Mouse (Mus musculus) retina, adult 2 months (tissue): ENCODE data around the gene Dchs1.

Experiments
- DNase-seq: peaks from one replicate; pipeline ENCODE4 v3.0.0-alpha.2; 2012; ENCODE audit warnings: low read depth, low spot score

The Dchs1 gene

DNA sequence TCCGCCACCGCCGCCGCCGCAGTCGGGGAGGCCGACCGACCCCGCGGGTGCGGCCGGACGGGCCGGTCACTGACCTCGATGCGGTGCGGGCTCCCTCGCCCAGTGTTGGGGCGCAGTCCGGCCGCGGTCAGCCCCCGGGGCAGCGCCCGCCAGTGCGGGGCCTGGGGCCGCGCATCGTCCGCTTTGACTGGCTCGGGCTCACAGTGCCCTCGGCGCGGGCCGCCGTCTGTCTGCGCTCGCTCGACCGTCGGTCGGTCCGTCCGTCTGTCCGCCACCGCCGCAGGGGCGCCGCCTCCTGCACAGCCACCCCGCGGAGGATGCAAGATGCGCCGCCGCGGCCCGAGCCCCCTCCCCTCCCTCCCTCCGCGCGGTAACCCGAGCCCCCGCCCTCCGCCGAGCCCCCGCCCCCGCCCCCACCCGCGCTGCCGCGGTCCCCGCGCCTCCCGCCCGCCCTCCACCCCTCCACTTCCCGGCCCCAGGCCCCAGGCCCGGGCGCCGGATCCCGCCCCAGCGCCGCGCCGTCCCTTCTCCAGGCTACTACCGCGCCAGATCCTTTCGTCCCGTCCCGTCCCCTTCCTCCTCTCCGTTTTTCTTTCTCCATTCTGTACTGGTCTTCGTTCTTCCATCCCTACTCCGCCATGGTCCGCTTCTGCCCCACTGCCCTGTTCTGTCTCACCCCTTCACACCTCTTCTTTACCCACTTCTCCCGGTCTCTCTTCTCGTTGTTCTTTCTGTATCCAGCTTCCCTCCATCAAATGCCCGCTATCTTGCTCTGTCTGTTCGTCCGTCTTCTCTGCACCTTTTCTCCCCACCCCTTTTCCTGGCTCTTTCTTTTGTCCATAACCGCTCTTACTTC is at the start of gene Dchs1:
Gene Dchs1, minus strand, starts transcription at position 370 of the 856 bp plus-strand sequence.
- no peak for DNase-seq

DNA sequence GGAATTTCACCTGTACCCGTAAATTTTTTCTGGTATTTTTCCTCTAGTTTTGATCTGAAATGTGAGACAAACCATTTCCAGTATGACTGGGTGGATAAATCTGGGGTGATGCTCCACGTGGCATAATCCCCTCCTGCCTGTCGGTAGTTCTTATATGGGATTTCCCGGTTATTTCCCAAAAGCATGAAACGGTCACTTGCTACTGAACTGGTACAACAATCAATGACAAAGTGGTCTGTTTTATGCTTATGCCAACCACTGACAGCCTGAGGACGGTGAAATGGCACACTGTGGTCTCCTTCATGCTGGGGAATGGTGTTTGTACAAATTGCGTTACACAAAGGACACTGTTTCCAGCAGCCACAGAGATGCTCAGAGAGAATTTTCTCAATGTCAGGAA is 36.8 kb upstream of the Dchs1 start:
- no peak for DNase-seq

DNA sequence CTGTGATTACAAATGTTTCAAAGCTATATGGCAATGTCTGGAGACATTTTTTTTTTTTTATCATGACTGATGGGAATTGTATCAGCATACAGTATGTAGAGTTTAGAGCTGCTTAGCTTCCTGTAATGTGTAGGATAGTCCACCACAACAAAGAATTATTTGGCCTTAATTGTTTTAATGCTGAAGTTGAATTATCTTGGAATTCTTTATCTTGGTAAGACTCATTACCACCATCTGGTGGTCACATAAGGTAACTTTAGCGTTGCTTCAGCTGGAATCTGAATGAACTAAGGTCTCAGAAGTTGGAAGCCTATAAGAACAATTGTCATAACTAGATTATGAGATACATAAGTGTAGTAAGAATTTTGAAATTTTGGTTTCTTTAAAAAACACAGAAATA is 31.0 kb upstream of the Dchs1 start:
- DNase-seq: peak; percentile 13

DNA sequence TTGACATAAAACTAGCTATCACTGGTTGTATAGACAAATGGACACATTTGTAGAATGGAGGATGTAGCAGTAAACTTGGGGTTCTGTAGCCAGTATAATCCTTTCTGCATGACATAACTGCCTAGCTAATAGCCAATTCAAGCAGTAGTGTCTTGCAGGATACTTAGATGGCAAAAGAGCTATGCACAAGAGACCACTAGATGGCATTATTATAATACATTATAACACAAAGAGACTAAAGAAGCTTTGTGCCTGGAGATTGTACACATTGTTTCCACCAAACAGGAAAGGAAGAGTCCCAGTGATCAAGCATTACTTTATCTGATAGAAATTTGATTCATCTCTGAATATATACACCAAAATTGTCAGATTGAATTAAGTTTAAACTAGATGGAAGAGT is 29.3 kb upstream of the Dchs1 start:
- DNase-seq: no peak

DNA sequence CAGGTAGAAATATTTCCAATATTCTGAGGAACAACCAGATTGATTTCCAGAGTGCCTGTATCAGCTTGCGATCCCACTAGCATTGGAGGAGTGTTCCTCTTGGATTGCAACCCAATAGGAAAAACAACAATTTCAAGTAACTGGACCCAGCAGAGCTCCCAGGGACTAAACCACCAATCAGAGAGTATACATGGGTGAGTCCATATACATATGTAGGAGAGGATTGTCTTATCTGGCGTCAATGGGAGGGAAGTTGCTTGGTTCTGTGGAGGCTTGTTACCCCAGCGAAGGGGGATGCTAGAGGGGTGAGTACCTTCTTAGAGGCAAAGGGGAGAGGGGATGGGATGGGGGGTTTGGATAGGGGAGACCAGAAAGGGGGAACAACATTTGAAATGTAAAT is 25.9 kb upstream of the Dchs1 start:
- DNase-seq: no peak

DNA sequence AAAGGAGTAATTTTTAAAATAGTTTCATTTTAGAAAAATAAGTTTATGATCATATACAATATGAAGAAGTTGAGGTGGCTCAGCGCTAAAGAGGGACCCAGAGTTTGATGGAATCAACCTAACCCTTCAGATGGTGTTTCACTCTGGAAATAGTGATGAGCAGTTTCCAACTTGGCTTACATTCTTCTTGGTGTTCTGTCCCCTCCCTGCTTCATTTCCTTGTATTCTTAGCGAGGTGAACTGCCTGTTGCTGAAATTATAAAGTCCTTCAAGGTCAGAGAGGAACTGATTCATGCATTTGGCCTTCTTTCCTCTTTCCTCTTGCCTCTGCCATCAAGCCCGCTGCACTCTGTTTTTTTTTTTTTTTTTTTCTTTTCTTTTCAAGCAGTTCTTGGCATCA is 25.1 kb upstream of the Dchs1 start:
- DNase-seq: no peak

DNA sequence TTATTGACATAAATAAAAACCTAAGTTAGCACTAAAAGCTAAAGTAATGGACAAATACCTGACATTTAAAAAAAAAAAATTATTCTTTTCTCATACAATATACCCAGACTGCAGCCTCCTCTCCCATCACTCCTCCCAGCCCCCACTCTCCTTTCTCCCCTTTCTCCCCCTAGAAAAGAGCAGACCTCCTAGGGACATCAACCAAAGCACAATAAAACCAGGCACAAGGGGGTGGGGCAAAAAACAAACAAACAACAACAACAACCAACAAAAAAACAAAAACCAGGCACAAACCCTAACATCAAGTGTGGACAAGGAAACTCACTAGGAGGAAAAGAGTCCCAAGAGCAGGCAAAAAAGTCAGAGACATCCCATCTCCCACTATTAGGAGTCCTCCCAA is 24.1 kb upstream of the Dchs1 start:
- no peak for DNase-seq

DNA sequence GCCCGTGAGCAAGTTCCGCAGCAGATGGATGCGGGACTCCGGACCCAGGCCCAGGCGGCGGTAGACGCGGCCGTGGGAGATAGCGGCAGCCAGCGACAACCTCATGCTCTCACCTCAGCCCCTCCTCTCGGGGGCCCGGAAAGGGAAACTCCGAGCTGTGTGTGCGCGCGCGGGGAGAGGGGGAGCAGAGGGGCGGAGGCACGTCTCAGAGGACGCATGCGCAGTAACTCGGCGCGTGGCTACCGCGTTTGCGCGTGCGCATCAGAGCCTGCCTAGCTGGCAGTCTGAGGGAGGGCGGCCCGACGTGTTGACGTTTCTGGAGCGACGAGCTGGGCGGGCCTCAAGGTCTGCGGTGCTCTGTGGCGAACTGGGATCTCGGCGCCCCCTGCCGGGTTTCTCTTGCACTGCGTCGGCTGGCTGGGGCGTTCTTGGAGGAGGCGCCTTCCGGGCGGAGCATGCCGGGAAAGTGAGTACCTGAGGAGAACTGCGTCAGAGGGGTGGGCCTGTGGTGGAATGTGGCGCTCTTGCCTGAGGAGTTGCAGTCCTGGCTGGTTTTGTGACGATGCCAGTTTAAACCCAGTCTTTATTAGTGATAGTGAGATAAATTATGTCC is 23.5 kb upstream of the Dchs1 start, which contains the start of gene Mrpl17:
Gene Mrpl17, minus strand, starts transcription at position 223 of the 613 bp plus-strand sequence.
- DNase-seq: peak; percentile 99

DNA sequence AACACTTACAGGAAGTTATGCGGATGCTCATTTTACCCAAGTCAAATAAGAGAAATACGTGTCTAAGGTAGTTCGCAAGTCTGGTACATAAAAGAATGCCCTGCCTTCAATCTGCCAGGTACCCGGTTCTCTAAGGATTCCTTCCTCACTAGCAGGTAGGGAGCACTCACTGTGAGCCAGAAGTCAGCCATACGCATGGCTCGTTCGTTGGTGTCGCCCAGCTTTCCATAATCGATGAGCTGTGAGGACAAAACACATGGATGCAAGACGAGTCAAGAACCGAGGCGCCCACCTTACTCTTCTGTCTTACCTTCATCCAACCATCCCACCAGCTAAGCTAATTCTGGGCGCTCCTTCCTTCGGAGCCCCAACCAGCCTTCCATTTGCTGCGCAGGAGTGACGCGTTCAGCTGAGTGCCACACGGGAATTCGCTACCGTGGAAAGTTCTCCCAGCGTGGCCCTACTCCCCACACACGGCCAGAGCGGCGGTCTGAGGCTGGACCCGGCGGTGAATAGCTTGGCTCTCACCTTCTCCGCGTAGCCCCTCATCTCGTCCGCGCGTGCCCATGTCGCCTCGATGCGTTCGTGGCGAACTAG is 22.9 kb upstream of the Dchs1 start:
- DNase-seq: peak; percentile 9

DNA sequence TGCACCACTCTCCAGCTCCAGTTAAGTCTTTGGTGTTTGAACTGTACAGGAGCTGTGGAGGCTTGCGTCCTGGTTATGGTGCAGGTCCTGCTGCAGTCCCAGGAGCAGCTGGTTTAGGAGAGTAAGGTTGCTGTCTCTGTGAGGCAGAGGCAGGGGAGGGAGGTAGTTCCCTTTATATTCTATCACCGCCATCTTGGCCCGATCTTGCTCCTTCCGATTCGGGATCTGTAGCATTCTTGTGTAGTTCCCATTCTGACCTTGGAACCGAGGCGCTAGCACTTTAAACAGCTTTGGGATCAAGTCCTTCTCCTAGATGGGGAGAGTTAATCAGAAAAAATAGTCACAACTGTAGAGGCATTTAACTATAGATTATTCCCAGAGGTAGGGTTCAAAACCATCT is 22.4 kb upstream of the Dchs1 start:
- DNase-seq: no peak

DNA sequence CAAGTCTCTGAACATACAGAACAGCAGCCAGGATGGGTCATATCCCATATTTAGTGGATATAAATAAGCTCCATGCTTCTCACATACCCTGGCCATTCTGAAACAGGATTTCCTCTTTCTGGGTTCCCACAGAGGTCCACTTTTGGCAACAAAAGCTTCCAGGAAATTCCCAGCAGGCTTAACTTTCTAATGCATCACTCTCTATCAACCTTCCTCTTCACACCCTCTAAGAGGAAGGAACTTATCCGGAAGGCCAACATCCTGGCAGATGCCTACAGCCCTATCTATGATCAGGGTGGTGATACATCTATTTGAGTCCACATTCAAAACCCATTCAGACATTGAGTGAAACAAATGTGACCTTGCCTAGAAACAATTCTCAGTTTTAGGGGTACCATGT is 20.9 kb upstream of the Dchs1 start:
- no peak for DNase-seq

DNA sequence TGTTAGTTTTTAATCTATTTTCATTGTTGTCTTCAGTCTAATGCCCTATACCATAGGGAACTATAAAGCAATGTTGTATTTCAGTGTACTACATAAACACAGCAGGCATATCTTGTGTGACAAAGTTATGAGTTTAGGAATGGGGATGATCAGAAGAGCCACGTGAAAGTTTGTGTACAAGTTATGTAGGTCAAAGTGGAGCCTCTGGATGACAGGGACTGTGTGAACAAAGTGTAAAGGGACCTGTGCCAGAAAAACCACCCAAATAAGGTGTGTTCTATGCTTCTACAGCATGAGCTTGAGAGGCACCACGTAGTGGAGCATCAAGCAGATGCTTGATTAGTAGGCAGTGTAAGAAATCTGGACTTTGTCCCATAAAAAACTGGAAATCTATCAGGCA is 19.3 kb upstream of the Dchs1 start:
- DNase-seq: no peak

DNA sequence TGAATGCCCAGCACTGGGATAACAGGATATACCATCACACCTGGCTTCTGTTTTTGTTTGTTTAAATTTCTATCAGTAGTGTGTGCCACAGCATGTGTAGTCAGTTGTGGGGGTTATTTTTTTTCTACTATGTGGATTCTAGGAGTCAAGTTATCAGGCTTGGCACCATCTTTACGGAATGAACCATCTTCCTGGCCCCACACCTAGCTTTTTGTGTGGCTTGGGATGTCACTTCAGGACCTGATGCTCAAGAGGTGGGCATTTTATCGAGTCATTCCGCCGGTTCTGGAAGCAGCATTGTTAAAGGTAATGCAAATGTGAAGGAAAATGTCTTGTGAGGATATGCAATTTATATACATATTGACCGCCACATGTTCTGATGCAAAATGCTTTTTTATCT is 18.7 kb upstream of the Dchs1 start:
- DNase-seq: no peak

DNA sequence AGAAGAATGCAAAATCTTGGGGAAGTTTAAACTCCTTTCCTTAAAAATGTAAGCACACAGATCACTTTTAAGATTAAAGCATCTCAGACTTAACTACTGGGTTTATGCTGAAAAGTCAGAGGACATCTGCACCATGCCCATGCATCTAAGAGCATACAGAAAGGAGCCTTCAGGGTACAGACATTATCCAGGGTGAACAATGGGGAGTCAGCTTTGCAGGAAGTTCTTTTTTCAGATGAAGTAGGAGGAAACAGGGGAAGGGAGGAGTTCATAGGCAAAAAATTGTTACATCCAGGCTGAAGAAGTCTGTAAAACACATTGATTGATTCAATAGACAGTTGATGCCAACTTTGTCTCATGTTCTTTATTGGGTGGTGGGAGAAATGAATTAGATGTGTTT is 16.0 kb upstream of the Dchs1 start:
- no peak for DNase-seq

DNA sequence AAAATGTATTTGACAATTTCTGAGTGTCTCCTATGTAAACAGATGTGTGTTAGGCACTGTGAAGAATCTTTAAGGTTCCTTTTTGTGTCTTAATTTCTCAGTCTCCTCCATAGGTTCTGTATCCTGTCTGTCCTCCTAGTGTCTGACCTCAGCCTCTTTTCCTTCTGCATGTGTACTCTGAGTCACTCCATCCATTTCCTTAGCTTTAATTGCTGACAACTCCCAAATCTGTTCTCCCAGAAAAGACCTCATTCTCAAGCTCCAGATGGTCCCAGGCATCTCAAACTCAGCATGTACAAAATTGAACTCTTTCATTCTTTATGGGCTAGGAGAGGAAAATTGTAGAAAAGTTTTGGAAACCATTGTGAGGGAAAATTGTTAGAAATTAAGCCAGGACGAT is 15.3 kb upstream of the Dchs1 start:
- no peak for DNase-seq

DNA sequence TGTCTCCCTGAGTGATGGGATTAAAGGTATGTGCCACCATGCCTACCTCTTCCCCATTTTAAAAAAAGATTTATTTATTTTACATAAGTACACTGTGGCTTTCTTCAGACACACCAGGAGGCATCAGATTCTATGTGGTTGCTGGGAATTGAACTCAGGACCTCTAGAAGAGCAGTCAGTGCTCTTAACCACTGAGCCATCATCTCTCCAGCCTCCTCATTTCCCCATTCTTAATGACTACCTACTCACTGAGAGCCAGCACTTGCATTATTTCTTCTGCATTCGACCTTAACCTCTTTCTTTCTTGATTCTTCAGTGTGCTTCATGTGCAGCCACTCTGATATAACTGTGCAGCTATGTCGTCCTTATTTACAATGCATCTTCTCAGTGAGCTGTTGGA is 14.9 kb upstream of the Dchs1 start:
- DNase-seq: no peak

DNA sequence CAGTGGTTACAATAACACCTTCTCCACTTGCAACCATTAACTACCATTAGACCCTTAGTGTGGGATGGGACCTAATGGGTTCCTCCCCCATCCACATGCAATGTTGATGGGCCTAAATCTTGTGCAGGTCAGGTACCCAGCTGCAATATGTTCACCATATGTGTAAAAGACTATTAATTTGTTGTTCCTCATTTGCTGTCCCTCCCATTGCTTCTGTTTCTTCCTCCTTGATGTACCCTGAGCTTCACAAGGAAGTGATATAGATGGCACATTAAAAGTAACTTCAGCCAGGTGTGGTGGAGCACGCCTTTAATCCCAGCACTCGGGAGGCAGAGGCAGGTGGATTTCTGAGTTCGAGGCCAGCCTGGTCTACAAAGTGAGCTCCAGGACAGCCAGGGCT is 9.5 kb upstream of the Dchs1 start:
- DNase-seq: no peak

DNA sequence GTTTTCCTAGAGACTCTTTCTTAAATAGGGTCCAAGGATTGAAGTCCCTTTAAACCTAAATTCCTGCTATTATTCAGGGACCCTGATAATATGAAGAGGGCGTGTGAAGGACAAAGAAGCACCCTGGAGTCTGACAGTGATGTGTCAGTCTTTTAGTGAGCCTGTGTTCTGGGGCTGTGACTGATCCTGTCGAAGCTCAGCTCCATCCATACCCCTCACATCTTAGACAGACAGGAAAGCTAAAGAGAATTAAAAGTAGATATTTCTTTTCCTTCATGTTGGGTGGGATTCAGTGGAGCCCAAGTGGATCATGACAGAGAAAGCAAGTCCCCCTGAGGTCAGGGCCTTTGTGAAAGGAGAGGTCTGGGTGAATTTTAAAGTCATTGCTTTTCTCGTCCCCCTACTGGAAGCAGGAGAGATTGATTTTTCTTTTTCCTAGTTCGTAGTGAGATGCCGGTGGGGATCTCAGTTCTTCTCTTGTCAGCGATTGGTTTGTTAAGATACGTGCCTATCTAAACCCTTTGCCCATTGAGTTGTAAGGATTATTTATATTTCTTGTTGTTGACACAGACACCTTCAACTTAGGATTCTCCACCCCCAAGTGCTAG is 8.4 kb upstream of the Dchs1 start:
- no peak for DNase-seq

DNA sequence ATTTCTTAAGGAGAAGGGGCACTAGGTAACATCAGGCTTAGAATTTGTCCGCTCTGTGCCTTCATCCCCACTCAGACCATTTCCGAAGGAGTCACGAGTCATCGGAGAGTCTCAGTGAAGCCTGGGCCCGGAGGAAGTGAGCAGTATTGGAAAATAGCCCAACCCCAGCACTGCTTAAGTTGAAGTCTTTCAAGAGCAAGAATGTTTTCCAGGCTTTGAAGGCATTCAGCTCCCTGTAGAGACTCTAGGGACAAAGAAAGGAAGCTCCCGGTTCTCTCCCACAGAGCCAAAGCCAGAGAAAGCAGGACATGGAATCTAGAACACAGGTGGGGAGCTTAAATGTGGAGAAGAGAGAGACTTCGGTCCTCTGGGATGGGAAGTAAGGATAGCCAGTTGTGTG is 6.2 kb upstream of the Dchs1 start:
- no peak for DNase-seq

DNA sequence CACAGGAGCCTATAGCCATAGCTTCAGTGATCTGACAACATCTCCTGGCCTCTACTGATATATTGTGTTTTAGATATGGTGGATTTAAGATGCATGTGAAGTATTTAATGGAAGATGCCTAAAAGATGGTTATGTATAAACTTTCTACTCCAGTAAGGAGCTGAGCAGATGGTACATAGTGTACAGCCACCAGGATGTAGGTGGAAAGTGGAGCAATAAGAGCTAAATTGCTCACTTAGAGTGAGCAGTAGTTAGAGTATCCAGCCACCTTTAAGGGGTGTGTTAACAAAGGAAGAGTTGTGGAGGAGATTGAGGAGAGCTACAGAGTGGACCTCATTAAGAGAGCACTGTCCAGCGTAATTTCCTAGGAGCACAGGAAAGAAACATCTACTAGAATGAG is 3.7 kb upstream of the Dchs1 start:
- DNase-seq: no peak

DNA sequence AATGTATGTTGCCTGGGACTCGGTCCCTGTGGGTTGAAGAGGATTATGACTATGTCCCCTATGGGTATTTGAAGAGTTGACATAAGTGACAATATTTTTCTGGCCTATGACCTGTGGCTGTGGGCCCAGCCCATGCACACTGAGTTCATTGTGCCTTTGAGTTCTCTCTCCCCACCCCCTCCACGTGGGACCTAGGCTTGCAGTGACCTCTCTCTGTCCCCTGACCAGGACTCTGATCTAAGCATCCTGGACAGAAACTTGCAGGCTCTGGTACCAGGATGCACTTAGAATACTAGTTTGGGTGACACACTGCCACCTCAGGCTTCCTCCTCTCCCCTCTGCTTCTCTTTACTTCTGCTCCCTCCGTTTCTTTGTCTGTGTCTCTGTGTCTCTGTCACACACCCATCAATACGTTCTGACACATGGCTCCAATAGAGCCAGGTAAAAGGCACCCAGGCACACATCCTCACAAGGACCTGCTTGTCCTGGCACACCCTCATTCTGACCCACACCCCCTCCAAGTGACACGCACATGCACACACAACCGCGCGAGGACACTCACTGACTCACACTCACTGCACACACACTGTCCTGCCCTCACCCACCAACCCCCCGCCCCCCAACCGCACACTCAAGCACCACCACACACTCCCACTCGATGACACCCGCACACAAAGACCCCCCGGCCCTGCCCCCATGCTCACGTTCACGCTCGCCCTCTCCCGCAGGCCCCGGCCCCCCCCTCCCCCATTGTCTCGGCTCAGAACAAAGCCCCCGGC is 759 bp downstream of the Dchs1 start:
- no peak for DNase-seq

DNA sequence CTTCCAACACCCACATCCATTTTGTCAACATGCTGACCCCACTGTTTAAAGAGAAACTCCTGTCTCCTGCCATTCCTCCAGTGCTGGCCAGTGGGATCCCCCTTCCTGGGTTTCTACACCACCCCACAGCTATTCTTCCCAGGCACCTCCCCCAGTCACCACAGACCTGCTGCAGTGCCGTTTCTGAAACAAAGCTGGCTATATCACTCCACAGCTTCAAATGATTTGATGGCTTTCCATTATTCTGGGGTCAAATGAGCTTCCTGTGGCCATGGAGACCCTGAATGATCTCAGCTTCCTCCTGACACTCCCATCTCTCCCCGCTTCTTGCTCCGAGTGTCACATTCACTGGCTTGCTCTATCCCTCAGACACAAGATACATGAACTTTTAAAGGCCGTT is 2.9 kb downstream of the Dchs1 start:
- no peak for DNase-seq
